Mouse (Mus musculus): ENCODE data around the gene Zfp719.
A peak's percentile ranks its signal among the peaks of the same experiment; 100 is the strongest.

Zfp719 gene

DNA sequence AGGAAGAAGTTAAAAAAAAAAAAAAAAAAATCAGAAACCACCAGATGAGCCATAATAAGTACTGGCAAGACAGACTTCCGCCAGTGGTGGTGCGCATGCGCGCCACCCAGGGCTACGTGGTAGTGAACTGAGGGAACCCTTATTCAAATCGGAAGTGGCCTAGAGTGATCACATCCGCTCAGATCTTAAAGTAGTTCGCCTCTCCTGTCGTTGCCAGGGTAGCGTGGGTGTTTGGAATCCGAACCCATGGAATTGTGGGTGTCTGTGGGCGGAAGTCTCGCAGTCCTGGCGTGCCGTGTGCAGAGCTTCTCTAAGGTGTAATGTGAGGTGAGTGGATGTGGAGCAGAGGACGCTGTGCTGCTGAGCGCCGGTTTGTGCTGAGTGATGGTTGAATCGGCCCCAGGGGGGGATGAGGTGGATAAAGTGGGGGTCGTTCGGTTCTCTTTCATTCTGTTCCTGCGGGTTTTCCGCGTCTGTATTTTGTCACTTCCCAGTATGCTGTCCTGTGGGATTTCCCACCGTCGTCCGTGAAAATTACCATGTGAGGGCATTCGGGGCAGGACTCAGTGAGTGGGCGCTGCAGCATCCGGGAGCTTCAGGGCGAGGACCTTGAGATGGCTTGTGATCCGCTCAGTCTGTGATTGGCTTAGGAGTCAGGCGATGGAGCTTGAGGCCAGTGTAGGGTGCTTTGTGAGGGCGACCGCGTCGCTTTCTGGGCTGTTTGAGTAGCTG lies at the start of gene Zfp719:
TSS of gene Zfp719 (plus strand) at position 171 of the 732 bp plus-strand sequence.
- DNase-seq, result peak; percentile 92 to 93

DNA sequence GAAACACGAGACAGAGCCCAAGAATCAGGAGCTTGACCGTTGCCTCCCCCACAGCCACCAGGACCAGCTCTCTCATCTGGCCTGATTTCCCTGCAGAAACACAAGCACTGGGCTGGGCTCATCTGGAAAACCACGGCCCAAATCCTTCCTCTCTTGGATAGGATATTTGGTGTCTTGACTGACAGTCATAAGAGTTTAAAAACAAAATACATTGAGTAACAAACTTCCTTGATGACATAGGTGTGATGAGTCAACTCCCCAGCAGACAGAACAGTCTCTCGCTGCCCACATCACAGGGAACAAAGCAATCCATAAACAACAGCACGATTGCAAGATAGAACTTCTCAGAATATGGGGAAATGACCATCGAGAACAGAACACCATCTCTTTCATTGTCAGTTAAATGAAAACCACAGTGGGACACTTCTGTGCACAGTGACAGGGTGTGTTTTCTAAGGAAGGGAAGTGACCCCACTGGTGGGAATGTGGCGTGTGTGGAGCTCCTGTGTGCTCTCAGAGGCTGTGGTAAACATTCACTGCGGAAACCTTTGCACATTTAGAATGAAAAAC lies 49.1 kb upstream of the Zfp719 start:
- no peak for DNase-seq

DNA sequence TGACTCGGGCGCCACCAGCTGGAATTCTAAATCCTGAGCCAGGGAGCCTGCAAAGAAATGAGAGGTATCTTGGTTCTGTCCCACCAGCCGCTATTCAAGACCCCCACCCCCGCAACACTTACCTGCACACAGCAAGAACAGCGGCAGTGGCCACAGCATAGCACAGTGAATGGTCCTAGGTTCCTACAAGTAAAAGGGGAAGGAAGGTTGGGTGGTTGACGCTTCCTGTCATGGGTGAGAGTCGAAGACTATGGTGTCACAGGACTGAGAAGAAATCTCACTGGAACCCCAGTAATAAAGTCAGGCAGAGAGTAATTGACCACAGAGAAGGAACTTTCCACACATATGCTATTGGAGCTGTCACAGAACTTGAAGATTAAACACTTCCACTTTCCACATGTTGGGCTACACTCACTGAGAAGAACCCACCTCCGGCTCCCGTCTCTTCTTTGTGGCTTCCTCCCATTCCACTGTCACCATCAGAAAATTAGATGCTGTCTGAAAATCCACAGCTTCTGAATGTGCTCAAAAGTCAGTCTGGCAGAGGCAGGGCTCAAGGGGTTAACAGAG lies 46.4 kb upstream of the Zfp719 start:
- no peak for DNase-seq

DNA sequence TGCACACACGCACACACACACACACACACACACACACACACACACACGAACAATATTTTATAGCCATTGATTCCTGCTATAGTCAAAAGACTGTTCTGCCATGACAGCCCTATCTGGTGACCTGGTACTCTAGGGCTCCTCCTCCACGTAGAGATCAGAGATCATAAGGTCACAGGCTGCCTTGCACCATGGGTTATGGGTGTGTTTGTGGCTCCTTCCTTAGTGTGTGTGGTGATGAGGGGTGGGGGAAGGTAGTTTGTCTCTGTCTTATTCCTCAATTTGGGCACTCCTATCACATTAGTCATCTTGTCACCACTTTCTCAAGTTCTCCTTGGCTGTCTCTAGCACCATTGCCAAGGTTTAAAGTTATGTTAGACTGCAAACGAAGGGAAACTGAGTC lies 40.9 kb upstream of the Zfp719 start:
- no peak for DNase-seq

DNA sequence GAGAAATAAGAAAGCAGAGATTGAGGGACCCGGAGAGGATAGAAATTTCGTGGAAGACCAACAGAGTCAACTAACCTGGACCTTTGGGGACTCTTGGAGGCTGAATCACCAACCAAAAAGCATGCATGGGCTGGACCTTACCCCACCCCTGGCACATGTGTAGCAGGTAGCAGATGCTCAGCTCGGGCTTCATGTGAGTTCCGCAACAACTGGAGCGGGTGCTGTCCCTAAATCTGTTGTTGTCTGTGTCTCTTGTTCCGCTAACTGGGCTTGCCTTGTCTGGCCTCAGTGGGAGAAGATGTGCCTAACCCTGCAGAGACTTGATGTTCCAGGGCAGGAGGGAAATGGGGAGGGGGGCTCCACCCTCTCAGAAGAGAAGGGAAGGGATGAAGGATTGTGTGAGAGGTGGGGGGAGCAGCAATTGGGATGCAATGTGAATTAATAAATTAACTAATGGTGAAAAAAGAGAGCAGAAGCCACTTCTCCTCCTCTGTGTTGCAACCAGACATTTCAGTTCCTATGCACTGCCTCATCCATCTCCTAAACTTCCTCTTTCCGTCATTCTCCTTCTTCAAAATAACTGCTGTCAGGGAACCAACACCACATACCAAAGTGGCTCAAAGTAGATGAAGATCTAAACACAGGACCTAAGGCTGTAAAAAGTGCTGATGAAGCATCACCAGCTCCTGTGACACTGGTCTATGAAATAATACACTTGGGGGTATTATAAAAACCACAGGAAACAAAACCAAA lies 35.0 kb upstream of the Zfp719 start, which contains the start of gene Cd33:
TSS of gene Cd33 (minus strand) at position 204 of the 753 bp plus-strand sequence.
- no peak for DNase-seq

DNA sequence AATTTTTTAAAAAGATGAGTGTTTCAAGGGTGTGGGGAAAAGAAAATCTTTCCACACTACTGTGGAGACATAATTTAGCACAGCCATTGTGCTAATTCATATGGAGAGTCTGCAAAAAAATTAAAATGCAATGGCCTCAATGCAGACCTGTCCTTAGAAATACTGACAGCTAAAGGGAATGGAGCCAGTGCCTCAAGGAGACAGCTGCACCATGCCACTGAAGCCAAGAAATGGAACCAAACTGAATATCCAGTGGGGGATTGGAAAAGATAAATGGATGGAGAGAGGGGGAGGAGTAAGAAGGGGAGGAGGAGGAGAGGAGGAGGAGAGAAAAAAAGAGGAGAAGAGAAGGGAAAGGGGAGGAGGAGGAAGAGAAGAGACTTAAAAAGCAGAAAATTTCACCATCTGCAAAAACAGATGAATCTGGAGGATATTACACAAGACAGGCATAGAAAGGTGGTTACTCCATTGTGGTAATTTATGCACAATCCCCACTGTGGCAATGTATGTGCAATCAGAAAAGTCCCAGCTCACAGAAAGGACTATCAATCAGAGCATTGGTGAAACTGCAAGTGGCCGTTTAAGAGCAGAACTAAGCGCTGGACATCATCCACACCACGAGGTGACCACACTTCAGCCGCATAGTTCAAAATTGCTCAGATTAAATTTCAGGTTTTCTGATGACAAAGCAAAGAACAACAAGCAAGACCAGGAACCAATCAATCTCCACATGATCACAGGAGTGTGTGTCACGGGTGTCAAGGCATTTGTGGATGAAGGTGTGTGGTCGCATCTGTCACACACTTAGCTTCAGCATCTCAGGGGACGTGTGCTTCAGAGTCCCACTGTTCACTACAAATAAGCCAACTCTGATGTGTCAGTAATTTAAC lies 33.5 kb upstream of the Zfp719 start:
- DNase-seq, result peak; percentile 18

DNA sequence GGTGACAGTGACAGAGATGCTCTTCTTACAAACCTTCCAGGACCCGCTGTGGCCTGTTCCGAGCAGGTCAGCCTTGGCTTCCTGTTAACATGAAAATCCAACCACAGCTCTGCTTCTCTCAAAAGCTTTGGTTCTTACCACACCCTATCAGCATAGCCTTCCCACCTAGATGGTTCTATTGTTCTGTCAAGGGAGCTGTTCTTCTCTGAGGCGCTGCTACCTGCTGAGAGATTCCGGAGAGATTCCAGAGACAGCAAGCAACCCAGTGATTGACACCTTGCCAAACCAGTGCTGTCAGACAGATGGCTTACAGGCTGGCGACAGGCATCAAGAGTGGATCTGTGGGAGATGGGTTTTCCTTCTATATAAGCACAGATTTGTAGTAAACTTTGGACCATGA lies 31.7 kb upstream of the Zfp719 start:
- peak; percentile 78 to 81 for DNase-seq

DNA sequence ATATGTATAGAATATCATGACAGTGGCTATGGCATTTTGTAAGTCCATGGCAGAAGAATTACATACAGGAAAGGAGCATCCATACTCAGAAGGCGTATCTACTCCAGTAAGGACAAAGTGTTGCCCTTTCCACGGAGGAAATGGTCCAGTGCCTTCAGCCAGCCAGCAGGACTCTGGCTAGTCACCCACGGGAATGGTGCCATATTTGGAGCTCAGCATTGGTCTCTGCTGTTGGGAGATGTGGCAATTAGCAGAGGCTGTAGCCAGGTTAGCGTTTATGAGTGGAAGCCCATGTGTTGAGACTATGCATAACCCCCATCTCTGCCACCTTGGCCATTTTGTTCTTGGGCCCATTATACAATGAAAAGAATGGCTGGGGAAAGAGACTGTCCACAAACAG lies 31.2 kb upstream of the Zfp719 start:
- DNase-seq, result peak; percentile 74 to 75

DNA sequence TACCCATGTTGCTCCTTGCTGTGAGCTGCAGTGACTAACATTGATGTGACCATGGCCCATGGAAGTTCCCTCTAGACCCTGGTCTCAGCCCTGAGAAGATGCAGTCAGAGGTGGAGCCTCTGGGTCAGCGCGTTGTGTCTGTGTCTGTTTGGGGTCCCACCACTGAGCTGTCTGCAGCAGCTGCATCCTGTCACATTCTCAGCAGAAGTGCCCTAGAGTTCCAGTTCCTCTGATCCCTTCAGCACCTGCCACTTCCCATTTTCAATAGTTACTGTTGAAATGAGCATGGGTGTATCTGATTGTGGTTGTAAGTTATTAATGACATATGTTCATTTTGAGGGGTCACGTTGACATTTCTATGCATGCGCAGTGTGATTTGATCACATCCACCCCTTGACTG lies 26.3 kb upstream of the Zfp719 start:
- no peak for DNase-seq

DNA sequence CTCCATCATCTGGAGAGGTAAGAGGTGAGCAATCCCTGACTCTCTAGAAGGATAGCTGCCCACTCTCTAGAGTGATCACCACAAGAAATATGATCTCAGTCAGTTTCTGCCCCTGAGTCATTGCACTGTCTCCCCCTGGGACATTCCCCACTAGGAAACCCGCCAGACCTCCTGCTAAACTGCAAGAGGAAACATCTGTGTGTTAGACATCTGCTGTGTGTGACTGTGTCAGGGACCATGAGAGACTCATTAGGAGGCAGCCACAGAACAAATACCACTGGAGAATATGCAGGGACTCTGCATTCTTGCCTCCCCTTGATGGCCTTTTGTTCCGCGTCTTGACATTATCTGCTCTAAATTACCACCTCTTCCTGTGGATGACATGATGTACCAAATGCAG lies 24.9 kb upstream of the Zfp719 start:
- DNase-seq, result peak in 1 of 2 experiments; percentile 10

DNA sequence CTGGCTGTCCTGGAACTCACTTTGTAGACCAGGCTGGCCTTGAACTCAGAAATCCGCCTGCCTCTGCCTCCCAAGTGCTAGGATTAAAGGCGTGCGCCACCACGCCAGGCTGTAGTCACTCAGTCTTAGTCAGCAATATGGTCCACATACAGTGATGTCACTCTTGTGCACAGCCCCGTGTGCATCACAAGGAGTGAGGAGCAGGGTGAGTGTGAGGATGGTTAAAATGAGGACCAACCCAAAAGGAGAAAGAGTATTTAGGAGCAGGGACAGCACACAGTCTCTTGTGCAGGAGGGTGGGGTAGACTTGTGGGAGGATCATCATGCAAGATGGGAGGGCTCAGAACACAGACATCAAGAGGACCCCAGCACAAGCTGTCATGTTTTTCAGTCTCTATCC lies 24.1 kb upstream of the Zfp719 start:
- no peak for DNase-seq

DNA sequence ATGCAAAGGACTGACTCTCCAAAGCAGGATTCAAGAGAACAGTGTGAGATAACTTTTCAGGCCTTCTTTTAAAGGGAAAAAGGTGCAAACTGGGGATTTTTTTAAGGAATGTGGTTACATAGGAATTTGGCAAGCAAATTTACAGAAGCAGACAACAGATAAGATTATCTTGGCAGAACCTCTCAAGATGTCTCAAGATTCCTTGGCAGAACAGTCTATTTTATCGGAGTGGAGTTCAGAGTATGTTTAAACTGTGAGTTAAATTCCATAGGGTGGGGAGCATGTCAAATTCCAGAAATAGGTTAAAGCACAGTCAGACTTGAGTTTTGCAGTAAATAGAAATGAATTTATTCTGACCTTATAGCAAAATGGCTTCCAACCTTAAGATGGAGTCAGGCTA lies 22.5 kb upstream of the Zfp719 start:
- no peak for DNase-seq

DNA sequence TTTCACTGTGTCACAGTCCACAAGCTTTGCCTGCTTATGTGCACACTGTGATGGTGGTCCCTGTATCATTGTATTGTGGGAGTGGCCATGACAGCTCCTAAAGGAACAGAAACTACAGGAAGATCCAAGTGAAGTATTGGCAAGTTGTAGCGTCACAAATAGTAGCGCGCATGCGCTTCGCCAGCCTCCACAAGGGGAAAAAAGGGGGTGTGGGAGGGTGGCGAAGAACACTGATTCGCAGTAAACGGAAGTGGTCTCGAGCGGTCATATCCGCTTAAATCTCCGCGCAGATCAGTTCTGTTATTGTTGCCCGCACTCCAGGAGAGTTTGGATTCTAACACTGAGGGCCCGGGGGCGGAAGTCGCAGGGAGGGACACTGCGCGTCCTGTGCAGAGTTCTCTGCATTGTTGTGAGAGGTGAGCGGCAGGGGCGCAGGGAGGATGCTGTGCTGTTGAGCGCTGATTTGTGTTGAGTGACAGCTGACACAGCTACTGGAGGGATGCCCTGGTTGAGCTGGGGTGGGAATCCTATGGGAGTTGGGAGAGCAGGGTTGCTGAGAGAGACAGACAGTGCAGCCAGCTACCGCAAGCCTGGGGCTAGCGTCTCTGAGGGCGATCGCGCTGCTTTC lies 17.3 kb upstream of the Zfp719 start, which contains the start of gene Zfp658:
TSS of gene Zfp658 (plus strand) at position 251 of the 628 bp plus-strand sequence.
- peak; percentile 91 for DNase-seq

DNA sequence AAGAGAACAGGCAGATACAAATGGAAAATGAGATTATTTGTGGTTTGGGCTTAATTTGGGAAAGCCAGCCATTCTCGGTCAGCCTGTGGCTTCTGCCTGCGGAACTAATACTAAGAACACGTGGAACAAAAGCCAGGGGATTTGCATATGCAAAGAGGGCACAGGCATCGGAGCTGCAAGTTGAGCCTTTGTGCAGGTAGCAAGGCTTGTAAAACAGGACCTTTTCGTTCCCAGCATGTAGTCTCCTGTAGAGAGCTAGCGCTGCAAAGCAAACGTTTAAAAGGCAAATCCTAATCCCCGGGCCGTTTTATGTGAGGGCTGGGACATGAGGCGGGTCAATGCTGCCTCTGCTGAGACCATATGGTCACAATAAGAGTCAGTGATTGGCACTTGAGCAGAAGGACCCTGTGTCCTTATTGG lies 16.7 kb upstream of the Zfp719 start:
- DNase-seq, result peak; percentile 41 to 48

DNA sequence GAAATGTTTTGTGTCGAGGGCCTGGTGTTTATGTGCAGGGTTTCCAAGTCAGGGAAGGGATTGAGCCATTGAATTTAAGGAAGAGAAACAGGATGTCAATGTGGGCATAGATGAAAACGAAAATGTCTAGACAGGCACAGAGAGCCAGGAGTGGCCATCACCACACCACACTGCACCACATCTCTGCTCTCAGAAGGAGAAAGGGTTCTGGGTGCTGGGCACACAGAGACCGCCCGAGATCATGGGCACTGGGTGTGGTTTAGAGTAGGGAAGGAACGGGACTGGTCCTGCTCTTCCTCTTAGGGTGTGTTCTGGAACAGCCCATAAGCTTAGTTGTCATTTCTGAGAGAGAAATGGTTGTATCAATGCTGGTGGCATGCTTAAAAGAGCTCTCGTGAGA lies 16.1 kb upstream of the Zfp719 start:
- DNase-seq, result no peak

DNA sequence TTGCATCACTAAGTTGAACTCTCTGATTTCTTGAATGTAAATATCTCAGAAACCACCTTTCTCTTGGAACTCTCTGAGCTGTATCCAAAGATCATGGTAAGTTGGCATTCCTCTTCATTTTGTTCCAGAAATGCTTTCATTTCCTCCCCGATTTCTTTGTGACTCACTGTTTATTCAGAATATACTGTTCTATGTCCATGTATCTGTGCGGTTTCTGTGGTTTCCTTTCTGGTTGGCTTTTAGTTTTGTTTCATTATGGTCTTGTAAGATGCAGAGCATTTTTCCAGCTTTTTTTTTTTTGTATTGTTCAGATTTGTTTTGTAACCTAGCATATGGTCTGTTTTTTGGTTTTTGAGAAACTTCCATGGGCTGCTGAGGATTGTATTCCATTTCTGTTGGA lies 8.2 kb upstream of the Zfp719 start:
- no peak for DNase-seq

DNA sequence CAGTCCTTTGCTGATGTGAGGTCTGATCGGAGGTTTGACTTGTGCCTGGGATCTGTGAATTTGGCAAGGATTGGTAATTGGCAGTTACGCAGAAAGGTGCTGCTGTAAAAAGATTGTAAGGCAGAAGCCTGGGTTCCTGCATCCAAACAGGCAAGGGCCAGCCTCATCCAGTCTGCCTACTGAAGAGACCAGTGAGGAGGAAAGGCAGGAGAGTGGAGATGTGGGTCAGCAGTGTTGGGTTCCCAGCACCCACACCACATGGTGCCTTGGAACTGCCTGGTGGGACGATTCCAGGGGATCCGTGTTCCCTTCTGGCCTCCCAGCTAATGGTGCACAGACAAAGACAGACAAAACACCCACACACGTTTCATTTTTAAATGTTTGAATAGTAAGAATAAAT lies 1.1 kb downstream of the Zfp719 start:
- DNase-seq, result peak; percentile 33 to 44

DNA sequence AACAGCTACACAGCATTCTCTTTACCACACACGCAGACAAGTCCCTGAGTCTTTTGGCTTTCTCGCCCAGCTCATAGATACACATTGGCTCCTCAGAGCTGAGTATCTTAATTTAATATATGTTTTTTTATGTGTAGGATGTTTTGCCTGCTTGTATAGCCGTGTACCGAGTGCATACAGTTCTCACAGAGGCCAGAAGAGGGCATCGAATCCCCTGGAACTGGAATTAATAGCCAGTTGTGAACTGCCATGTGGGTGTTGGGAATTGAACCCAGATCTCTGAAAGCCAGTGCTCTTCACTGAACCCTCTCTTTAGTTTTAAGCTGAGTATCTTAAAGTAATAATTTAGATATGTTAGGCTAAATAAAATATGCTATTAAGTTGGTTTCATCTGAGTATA lies 5.4 kb downstream of the Zfp719 start:
- DNase-seq, result peak in 1 of 2 experiments; percentile 17

DNA sequence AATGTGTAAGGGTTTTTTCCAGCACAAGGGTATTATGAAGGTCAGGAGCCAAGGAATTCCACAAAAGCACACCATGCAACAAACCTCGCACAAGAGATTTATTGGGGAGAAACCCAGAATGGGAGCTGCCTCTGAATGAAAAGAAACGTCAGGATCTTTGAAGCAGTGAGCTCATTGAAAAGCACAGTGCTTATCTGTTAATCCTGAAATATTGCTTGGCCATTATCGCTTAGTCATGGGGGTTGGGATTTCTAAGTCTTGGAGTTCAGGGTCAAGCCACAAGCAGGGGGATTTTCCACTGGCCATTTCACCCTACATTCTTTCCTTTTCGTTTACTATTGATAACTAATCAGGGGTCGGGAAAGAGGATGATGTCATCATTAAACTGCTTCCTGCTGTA lies 22.5 kb downstream of the Zfp719 start:
- no peak for DNase-seq

DNA sequence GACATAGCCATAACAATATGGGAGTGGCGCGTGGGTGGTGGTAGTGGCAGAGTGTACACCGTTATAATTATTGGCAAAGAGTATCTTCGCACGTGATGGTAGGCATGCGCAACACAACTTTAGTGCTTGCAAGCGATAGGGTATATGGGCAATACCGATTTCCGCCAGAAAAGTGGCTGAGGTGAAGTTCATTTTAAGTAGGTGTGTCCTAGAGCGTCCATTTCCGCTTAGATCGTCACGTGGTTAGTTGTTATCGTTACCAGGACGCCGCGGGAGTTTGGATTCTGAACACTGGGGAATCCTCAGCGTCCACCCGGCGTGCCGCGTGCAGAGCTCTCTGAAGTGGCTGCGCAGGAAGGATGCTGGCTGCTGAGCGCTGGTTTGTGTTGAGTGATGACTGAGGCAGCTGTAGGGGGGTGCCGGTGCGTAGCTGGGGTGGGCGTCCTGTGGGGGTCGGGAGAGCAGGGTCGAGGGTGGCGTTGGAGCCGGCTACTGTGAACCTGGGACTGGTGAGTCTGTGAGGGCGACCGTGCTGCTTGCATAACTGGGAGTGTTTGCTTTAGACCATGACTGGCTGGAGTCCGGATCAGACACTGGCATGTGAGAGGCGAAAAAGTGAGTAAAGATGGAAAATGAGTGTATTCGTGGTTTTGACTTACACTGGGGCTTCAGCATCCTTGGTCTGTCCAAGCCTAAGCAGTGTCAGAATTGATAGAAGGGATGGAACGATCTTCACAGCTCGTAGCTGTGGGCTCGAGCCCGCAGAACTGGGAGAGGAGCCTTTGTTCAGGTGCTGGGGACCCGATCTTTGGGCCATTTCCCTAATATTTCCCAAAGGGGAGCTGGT lies 27.7 kb downstream of the Zfp719 start, which contains the start of gene Zfp819:
TSS of gene Zfp819 (plus strand) at position 274 of the 847 bp plus-strand sequence.
- peak; percentile 61 to 71 for DNase-seq

Measured in cerebellum, postnatal 14 days (tissue).